Mouse (Mus musculus): Measurements from ENCODE around the gene Gimap1. TPM values are rescaled to one million over a fixed set of nuclear protein-coding genes. Genes with fewer than 3 reads are reported as not detected.

Gene Gimap1
- 17.6 and 22.5 TPM in 2 replicates for polyA plus RNA-seq (2014; fragmentation: Nextera tagmentation; extraction: Ambion mirVana)

DNA sequence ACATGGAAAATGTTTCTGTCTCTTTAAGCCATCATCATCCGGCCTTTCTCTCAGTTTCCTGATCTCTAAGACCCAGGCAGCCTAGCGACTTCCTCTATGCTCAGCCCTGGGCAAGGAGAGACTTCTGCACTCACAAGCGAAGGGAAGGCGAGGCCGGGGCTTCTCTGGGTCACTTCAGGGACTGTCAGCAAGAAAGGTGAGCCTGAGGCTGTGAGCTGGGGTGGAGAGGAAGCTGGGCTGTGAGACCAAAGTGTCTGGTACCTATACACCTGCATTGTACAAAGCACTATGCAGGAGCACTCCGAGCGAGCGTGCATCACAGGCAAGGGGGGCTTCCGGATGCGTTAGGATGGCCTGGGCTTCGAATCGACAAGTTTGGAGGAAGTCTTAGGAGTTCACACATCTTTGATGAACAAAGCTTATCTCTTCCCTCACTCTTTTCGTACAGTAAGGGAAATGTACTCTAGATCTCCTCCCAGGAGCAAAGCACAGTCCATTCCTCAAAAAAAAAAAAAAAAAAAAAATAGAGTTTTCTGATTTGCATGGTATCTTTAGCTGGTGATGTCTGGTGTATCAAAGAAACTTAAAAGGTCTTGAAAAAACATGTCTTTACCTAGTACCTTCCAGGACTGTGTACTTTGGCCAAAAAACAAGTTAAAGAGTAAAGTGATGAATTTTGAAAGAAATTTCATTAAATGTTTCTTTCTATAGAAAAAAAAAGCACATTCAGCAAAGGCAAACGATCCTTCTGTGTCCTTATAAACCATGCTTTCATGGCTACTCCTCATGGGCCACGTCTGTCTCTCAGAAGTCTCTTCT is at the start of gene Gimap1:
Gene Gimap1, plus strand, starts transcription at position 94 of the 819 bp plus-strand sequence.
- WGBS (ENCODE audit: insufficient replicate concordance): 52% methylated on average over 15 of the region's 15 CpGs
- no peak for ATAC-seq (replicated peaks; ENCODE audit: insufficient number of reproducible peaks, low FRiP score, low TSS enrichment)
- H3K27me3 ChIP-seq (ENCODE audit: control insufficient read depth, insufficient read depth, low read length): peaks cover 23% of the 10 kb centered on the region
- H3K9me3 ChIP-seq (replicated peaks; ENCODE audit: control insufficient read depth, low read length): no peaks in the 10 kb centered on the region
- no peaks in the 10 kb centered on the region for H3K36me3 ChIP-seq (ENCODE audit: control insufficient read depth, insufficient read depth, low read length)
- H3K4me2 ChIP-seq: peak within 1 kb of the TSS; percentile 45
- H3K9ac ChIP-seq (ENCODE audit: low read depth, low read length): 0 out of 2 replicates have a peak within 1 kb of the TSS, but pooled peaks have one; percentile 0
- H3K4me1 ChIP-seq (ENCODE audit: control insufficient read depth, insufficient read depth, low read length): peaks cover 11% of the 10 kb centered on the region
- H3K4me3 ChIP-seq (ENCODE audit: low read depth, low read length): peak within 1 kb of the TSS; percentile 21
- peak within 1 kb of the TSS; percentile 16; the same call in 1 of the 2 replicates for H3K27ac ChIP-seq (ENCODE audit: low read depth, low read length)

DNA sequence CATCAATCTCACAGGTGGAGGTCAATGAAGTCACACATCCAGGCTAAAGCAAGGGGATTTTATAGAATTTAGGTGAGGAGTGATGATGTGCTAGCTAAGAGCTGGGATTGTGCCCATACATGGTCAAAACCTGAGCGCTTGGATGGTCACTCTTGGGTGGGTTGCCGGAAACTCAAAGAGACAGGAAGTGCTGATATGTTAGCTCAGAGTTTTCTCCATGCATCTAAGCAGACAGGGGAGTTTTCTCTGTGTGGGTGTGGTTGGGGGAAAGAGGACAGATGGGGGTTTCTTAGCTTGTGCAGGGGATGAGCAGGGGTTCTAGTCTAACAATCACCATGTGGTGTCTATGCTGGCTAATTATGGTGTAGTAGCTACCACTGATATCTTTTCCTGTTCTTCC is 49.5 kb upstream of the Gimap1 start:
- 53% methylated on average over 2 of the region's 2 CpGs for WGBS (ENCODE audit: insufficient replicate concordance)
- Histone ChIP-seq H3K9me3 (replicated peaks; ENCODE audit: control insufficient read depth, low read length) (no peaks in the 10 kb centered on the region), H3K9ac (ENCODE audit: low read depth, low read length) (no peak overlapping the region), H3K27ac (ENCODE audit: low read depth, low read length) (no peak overlapping the region), H3K27me3 (ENCODE audit: control insufficient read depth, insufficient read depth, low read length) (no peaks in the 10 kb centered on the region), H3K4me3 (ENCODE audit: low read depth, low read length) (no peak overlapping the region), H3K36me3 (ENCODE audit: control insufficient read depth, insufficient read depth, low read length) (no peaks in the 10 kb centered on the region), H3K4me1 (ENCODE audit: control insufficient read depth, insufficient read depth, low read length) (no peaks in the 10 kb centered on the region), H3K4me2 (no peak overlapping the region)
- no peak for ATAC-seq (replicated peaks; ENCODE audit: insufficient number of reproducible peaks, low FRiP score, low TSS enrichment)

GRCm38 (mm10) chr6:48692962-48693361 is 45.9 kb upstream of the Gimap1 start:
- 80% methylated on average over 6 of the region's 6 CpGs for WGBS (ENCODE audit: insufficient replicate concordance)
- Histone ChIP-seq H3K9ac (ENCODE audit: low read depth, low read length) (no peak overlapping the region), H3K36me3 (ENCODE audit: control insufficient read depth, insufficient read depth, low read length) (no peaks in the 10 kb centered on the region), H3K4me1 (ENCODE audit: control insufficient read depth, insufficient read depth, low read length) (no peaks in the 10 kb centered on the region), H3K4me2 (no peak overlapping the region), H3K27me3 (ENCODE audit: control insufficient read depth, insufficient read depth, low read length) (no peaks in the 10 kb centered on the region), H3K4me3 (ENCODE audit: low read depth, low read length) (no peak overlapping the region), H3K9me3 (replicated peaks; ENCODE audit: control insufficient read depth, low read length) (no peaks in the 10 kb centered on the region), H3K27ac (ENCODE audit: low read depth, low read length) (no peak overlapping the region)
- no peak for ATAC-seq (replicated peaks; ENCODE audit: insufficient number of reproducible peaks, low FRiP score, low TSS enrichment)

- 77% methylated on average over 4 of the region's 4 CpGs for WGBS (ENCODE audit: insufficient replicate concordance)
- Histone ChIP-seq H3K4me1 (ENCODE audit: control insufficient read depth, insufficient read depth, low read length) (no peaks in the 10 kb centered on the region), H3K27me3 (ENCODE audit: control insufficient read depth, insufficient read depth, low read length) (no peaks in the 10 kb centered on the region), H3K9me3 (replicated peaks; ENCODE audit: control insufficient read depth, low read length) (no peaks in the 10 kb centered on the region), H3K4me3 (ENCODE audit: low read depth, low read length) (no peak overlapping the region), H3K9ac (ENCODE audit: low read depth, low read length) (no peak overlapping the region), H3K36me3 (ENCODE audit: control insufficient read depth, insufficient read depth, low read length) (no peaks in the 10 kb centered on the region), H3K4me2 (no peak overlapping the region), H3K27ac (ENCODE audit: low read depth, low read length) (no peak overlapping the region)
- ATAC-seq (replicated peaks; ENCODE audit: insufficient number of reproducible peaks, low FRiP score, low TSS enrichment): no peak
These were observed 41.9 kb upstream of the Gimap1 start for GRCm38 (mm10) chr6:48696830-48697554.

GRCm38 (mm10) chr6:48697555-48697930 is 41.3 kb upstream of the Gimap1 start:
- Histone ChIP-seq H3K27me3 (ENCODE audit: control insufficient read depth, insufficient read depth, low read length) (no peaks in the 10 kb centered on the region), H3K9me3 (replicated peaks; ENCODE audit: control insufficient read depth, low read length) (no peaks in the 10 kb centered on the region), H3K4me1 (ENCODE audit: control insufficient read depth, insufficient read depth, low read length) (no peaks in the 10 kb centered on the region), H3K4me2 (no peak overlapping the region), H3K9ac (ENCODE audit: low read depth, low read length) (no peak overlapping the region), H3K36me3 (ENCODE audit: control insufficient read depth, insufficient read depth, low read length) (no peaks in the 10 kb centered on the region), H3K4me3 (ENCODE audit: low read depth, low read length) (no peak overlapping the region), H3K27ac (ENCODE audit: low read depth, low read length) (no peak overlapping the region)
- 66% methylated on average over 1 of the region's 1 CpGs for WGBS (ENCODE audit: insufficient replicate concordance)
- ATAC-seq (replicated peaks; ENCODE audit: insufficient number of reproducible peaks, low FRiP score, low TSS enrichment): no peak

DNA sequence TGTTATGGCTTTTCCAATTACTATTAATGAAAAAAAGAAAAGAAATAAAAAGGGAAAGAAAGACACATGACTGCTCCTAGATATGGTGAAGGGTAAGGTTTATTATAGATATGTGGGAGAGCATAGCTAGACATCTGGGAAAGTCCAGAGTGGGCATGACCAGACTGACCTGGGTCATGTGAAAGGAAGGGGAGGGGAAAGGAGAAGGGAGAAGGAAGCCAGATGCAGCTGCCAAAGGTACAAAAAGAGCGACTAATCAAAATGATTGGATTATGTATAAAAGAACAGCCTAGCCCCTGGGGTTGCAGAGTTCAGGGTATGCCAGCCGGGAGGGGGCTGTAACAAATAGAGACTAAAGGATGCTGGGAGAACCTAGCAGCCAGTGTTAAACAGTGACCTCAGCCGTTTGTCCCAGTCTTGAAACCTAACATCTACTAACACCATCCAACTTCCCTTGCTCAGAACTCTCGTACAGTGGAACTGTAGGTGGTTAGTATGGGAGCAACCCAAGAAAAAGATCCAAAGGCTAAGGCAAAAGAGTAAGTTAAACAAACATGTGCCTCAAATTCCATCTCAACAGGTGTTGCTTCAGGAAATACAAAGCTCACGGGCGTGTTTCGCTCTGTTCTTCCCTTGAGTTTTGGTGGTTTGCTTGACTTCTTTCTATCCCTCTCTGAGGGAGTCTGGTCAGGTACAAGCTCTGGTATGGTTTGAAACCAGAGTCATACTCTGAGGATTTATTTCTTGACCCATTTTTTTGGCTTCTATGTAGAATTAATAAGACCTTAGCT is 40.6 kb upstream of the Gimap1 start:
- no peaks in the 10 kb centered on the region for H3K27me3 ChIP-seq (ENCODE audit: control insufficient read depth, insufficient read depth, low read length)
- no peak overlapping the region for H3K27ac ChIP-seq (ENCODE audit: low read depth, low read length)
- ATAC-seq (replicated peaks; ENCODE audit: insufficient number of reproducible peaks, low FRiP score, low TSS enrichment): no peak
- H3K4me2 ChIP-seq: no peak overlapping the region
- H3K4me1 ChIP-seq (ENCODE audit: control insufficient read depth, insufficient read depth, low read length): no peaks in the 10 kb centered on the region
- no peak overlapping the region for H3K9ac ChIP-seq (ENCODE audit: low read depth, low read length)
- no peaks in the 10 kb centered on the region for H3K36me3 ChIP-seq (ENCODE audit: control insufficient read depth, insufficient read depth, low read length)
- H3K9me3 ChIP-seq (replicated peaks; ENCODE audit: control insufficient read depth, low read length): no peaks in the 10 kb centered on the region
- no peak overlapping the region for H3K4me3 ChIP-seq (ENCODE audit: low read depth, low read length)
- 77% methylated on average over 7 of the region's 7 CpGs for WGBS (ENCODE audit: insufficient replicate concordance)

GRCm38 (mm10) chr6:48698888-48699287 is 40.0 kb upstream of the Gimap1 start:
- whole genome bisulfite sequencing (ENCODE audit: insufficient replicate concordance): 68% methylated on average over 3 of the region's 3 CpGs
- no peak for ATAC-seq (replicated peaks; ENCODE audit: insufficient number of reproducible peaks, low FRiP score, low TSS enrichment)
- Histone ChIP-seq H3K27me3 (ENCODE audit: control insufficient read depth, insufficient read depth, low read length) (no peaks in the 10 kb centered on the region), H3K4me1 (ENCODE audit: control insufficient read depth, insufficient read depth, low read length) (no peaks in the 10 kb centered on the region), H3K9me3 (replicated peaks; ENCODE audit: control insufficient read depth, low read length) (no peaks in the 10 kb centered on the region), H3K9ac (ENCODE audit: low read depth, low read length) (no peak overlapping the region), H3K4me2 (no peak overlapping the region), H3K4me3 (ENCODE audit: low read depth, low read length) (no peak overlapping the region), H3K36me3 (ENCODE audit: control insufficient read depth, insufficient read depth, low read length) (no peaks in the 10 kb centered on the region), H3K27ac (ENCODE audit: low read depth, low read length) (no peak overlapping the region)

DNA sequence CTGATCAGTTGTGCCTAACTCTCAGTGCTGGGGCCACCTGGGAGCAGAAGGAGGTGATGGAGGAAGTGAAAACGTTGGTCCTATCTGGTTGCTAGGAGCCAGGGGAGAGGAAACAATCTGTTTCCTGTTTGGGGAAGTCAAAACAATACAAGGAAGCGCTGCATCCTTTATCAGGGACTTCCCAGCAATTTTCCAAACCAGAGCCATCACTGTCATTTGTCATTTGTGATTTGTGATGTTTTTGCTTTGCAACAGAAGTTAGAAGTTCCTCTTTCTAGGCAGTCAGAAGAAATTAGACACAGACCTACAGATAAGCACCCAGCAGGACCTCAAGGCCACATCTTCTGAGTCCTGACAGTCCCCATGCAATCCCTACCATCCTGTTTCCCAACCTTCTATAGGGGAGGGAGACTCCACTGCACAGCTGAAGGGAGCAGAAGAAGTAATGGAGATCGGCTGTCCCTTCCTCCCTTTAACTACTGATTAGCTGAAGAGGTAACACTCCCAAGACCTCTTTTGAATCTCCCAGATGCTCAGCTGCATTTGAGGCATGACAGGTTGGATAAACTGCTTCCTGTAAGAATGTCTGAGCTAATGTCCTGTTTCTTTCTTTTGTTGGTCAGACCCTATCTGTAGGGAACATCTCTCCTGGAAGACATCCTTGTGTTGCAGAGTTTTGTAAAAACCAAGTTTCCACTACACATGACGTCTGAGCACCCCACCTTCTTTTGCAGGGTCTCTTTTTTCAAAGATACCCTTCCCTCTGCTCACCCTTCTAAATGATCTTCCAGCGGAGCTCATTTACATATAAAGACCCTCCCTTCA is 38.4 kb upstream of the Gimap1 start:
- Histone ChIP-seq H3K4me3 (ENCODE audit: low read depth, low read length) (no peak overlapping the region), H3K27ac (ENCODE audit: low read depth, low read length) (peak overlapping the region; percentile 54), H3K9me3 (replicated peaks; ENCODE audit: control insufficient read depth, low read length) (no peaks in the 10 kb centered on the region), H3K36me3 (ENCODE audit: control insufficient read depth, insufficient read depth, low read length) (no peaks in the 10 kb centered on the region), H3K4me2 (no peak overlapping the region), H3K27me3 (ENCODE audit: control insufficient read depth, insufficient read depth, low read length) (no peaks in the 10 kb centered on the region), H3K9ac (ENCODE audit: low read depth, low read length) (no peak overlapping the region), H3K4me1 (ENCODE audit: control insufficient read depth, insufficient read depth, low read length) (no peaks in the 10 kb centered on the region)
- ATAC-seq (replicated peaks; ENCODE audit: insufficient number of reproducible peaks, low FRiP score, low TSS enrichment): peak; percentile 68
- WGBS (ENCODE audit: insufficient replicate concordance): 31% methylated on average over 5 of the region's 5 CpGs

All from heart, embryonic 11.5 days (tissue).